Mouse (Mus musculus) kidney, adult 2 months (tissue): ENCODE results near the gene Hspb3. TPM values are rescaled to one million over a fixed set of nuclear protein-coding genes. Genes with fewer than 3 reads are reported as not detected.
A peak's percentile ranks its signal among the peaks of the same experiment; 100 is the strongest.

Experiments used
- DNase-seq: peaks from one replicate; pipeline ENCODE4 v3.0.0; 2021
- H3K27ac ChIP-seq: fragments of 200-500 bp; 2 replicates; pipeline ENCODE4 v1.5.1; 2012; ENCODE audit warnings: low read depth, low read length, control low read depth, inconsistent platforms; ENCODE audit not compliant: insufficient read depth
- H3K27me3 ChIP-seq: fragments of 200-500 bp; replicated peaks from 2 replicates; pipeline ENCODE4 v1.6.1; 2012; ENCODE audit warnings: mild to moderate bottlenecking, moderate library complexity, low read length, inconsistent platforms; ENCODE audit not compliant: control insufficient read depth, insufficient read depth
- H3K36me3 ChIP-seq: fragments of 200-500 bp; 2 replicates; pipeline ENCODE4 v1.6.1; 2012; ENCODE audit warnings: mild to moderate bottlenecking, moderate library complexity, low read length, inconsistent platforms; ENCODE audit not compliant: control insufficient read depth, insufficient read depth
- H3K4me1 ChIP-seq: fragments of 200-500 bp; 2 replicates; pipeline ENCODE4 v1.6.1; 2011; ENCODE audit warnings: low read length; ENCODE audit not compliant: control insufficient read depth, insufficient read depth
- H3K4me3 ChIP-seq: fragments of 200-500 bp; 2 replicates; pipeline ENCODE4 v1.5.1; 2011; ENCODE audit warnings: mild to moderate bottlenecking, low read depth, low read length, control low read depth; ENCODE audit not compliant: insufficient read depth
- CTCF ChIP-seq: fragments of 200-500 bp; conservative IDR thresholded peaks from 2 replicates; pipeline ENCODE4 v1.5.1; 2011; ENCODE audit warnings: low read depth, mild to moderate bottlenecking, control low read depth, low read length, moderate library complexity, mixed read lengths; ENCODE audit not compliant: insufficient read depth, insufficient read length
- POLR2A ChIP-seq: fragments of 200-500 bp; IDR thresholded peaks from one replicate; pipeline ENCODE4 v1.6.1; 2011; ENCODE audit warnings: low read depth, low read length, control low read depth
- WGBS: fragments of 180-500 bp; shearing (Covaris S2); methylation state at CpG from one replicate; pipeline ENCODE4 v1.1.7; 2018; 5-methylcytosine and 5-hydroxymethylcytosine counted together
- polyA plus RNA-seq: library from polyadenylated mRNA; depleted of rRNA; stranded (reverse); fragments of >200 nt; gene quantifications from 2 replicates; pipeline ENCODE4 v1.2.3, GENCODE M21; 2012; rRNA removed

The Hspb3 gene
- 0.55 TPM in 1 of 2 replicates, not detected in the other for polyA plus RNA-seq

DNA sequence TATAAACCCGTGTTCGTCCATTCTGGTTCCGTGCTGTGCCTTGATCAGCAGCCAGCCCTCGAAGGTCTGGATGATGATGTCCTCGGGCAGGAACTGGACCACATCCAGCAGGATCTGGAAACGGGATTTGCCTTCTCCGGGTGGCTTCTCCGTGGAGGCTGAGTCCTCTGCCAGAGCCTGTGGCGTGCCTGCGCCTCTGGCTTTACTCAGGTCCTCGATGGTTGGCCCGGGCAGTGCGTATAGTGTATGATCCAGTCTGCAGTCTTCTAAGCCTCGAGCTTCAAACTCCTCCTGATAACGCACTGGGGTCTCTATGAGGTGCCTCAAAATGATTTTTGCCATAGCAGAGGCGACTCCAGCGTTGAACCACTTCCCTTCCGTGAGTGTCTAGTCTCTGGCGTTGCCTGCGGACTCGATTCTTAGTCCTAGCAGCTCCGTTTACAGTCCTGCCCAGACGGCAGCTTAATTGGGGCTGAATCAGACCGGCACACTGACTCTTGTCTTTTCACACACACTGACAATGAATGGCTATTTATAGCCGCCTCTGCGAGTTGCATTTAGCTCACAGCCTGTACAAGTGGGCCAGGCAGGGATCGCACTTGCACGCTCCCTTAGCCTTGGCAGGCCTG lies at the start of gene Hspb3:
Hspb3 (minus strand) TSS at position 526 of the 629 bp plus-strand sequence.
- Histone ChIP-seq H3K27me3 (no peaks in the 10 kb centered on the region), H3K36me3 (no peaks in the 10 kb centered on the region), H3K27ac (no peak within 1 kb of the TSS), H3K4me3 (no peak within 1 kb of the TSS), H3K4me1 (no peaks in the 10 kb centered on the region)
- no peak for TF ChIP-seq CTCF
- WGBS = 67% methylated on average over 28 of the region's 28 CpGs
- no peak for DNase-seq

- TF ChIP-seq CTCF = no peak
- no peak for TF ChIP-seq POLR2A
- WGBS = 87% methylated on average over 3 of the region's 3 CpGs
- no peaks in the 10 kb centered on the region; the same call in 1 of the 2 replicates for H3K4me1 ChIP-seq
These were observed 49.7 kb upstream of the Hspb3 start for GRCm38 (mm10) chr13:113713186-113713585.

DNA sequence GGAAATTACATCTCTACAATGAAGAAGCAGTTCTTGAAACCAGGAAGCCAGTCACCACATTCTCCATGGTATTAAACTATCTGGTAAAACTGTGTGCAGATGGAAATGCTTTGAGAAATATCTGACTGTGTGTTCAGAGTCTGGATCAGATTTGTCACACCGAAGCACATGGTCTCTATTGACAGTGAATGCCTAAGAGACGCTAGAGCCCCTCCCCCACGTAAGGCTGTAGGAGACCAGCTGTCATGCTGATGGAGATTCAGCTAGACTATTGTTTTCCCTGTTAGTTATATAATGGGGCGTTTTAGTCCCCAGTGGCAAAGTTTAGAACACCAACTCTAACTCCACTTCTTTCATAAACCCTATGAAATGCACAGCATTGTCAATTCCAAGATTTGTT lies 42.7 kb upstream of the Hspb3 start:
- H3K36me3 ChIP-seq = no peaks in the 10 kb centered on the region
- no peaks in the 10 kb centered on the region for H3K4me1 ChIP-seq
- H3K27ac ChIP-seq = no peak overlapping the region
- 55% methylated on average over 4 of the region's 4 CpGs for WGBS
- no peaks in the 10 kb centered on the region for H3K27me3 ChIP-seq
- no peak for TF ChIP-seq POLR2A
- TF ChIP-seq CTCF = no peak
- H3K4me3 ChIP-seq = no peak overlapping the region
- DNase-seq = no peak

More at GRCm38 (mm10) chr13:113713186-113713585, 49.7 kb upstream of the Hspb3 start:
- H3K4me3 ChIP-seq = no peak overlapping the region
- no peak for DNase-seq
- no peaks in the 10 kb centered on the region for H3K36me3 ChIP-seq
- no peaks in the 10 kb centered on the region for H3K27me3 ChIP-seq
- no peak overlapping the region for H3K27ac ChIP-seq

DNA sequence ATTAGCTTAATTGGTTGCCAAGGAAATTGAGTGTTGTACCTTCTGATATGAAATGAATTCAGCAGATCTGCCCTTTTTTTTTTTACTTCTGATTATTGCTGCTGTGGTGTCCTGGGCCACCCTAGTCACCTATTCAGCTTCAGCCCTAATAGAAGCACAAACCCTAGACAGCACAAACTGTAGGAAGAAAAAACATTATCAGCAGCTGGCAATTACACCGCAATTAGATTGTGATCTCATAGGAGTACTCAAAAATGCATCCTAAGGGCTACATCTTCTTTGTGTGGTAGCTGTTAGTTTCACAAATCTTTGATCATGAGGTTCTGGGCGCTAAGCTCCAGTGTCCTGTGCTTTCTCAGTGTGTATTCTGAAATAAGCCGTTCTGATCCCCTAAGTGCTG lies 37.7 kb upstream of the Hspb3 start:
- WGBS = 94% methylated on average over 3 of the region's 3 CpGs
- TF ChIP-seq CTCF (no peak), POLR2A (no peak)

GRCm38 (mm10) chr13:113699928-113700327 lies 36.5 kb upstream of the Hspb3 start:
- Histone ChIP-seq H3K36me3 (no peaks in the 10 kb centered on the region), H3K27me3 (no peaks in the 10 kb centered on the region; the same call in 1 of the 2 replicates), H3K4me1 (peaks cover 5% of the 10 kb centered on the region), H3K27ac (no peak overlapping the region), H3K4me3 (no peak overlapping the region)
- DNase-seq = no peak
- TF ChIP-seq CTCF = no peak
- TF ChIP-seq POLR2A = no peak
- WGBS = 94% methylated on average over 8 of the region's 8 CpGs

More for the DNA sequence above, 37.7 kb upstream of the Hspb3 start:
- Histone ChIP-seq H3K27ac (no peak overlapping the region), H3K36me3 (no peaks in the 10 kb centered on the region), H3K4me1 (peaks cover 5% of the 10 kb centered on the region), H3K4me3 (no peak overlapping the region), H3K27me3 (no peaks in the 10 kb centered on the region)
- DNase-seq = no peak

DNA sequence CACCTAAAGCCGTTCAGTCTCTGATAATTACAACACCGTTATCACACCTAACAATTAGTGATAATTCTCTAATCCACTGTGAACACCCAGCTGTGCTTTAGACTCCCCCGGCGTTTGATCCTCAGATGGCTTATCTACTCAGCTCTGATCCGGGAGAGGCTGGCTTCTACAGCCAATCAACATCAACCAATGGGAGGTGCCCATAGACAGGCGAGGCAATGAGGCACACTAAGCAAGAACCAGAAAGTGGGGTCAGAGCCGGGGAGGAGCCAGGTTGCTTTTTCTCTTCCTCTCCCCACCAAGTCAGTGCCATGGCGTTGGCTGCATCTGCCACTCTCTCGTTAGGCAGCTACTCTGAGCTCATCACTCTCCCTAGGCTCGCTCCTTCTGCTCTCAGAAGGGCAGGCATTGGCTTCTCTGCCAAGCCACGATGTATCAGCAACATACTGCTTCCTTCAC lies 36.0 kb upstream of the Hspb3 start:
- H3K27me3 ChIP-seq = no peaks in the 10 kb centered on the region; the same call in 1 of the 2 replicates
- H3K27ac ChIP-seq = no peak overlapping the region
- H3K36me3 ChIP-seq = no peaks in the 10 kb centered on the region
- no peak overlapping the region for H3K4me3 ChIP-seq
- DNase-seq = no peak
- TF ChIP-seq CTCF = no peak
- TF ChIP-seq POLR2A = no peak
- 80% methylated on average over 11 of the region's 11 CpGs for WGBS
- H3K4me1 ChIP-seq = peaks cover 5% of the 10 kb centered on the region

DNA sequence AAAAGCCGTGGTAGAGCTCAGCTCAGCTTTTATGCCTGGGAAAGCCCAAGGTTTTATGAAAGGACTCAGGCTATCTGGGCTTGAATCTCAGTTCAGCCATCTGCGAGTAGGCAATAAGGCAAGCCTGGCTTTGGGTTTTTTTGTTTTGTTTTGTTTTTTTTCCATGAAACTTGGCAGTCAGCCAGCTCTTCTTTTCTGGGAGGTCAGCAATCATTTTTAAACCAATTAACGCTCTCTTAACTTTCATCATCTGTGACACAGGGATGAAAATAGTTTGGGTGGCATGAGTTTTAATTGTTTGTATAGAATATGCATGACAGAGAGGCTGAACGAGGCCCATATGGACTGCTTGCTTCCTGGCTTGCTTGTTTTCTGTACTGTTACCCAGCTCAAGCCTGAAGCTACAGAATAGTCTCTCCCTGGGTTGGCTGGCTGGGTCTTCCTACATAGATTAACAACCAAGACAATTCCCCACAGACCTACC lies 33.4 kb upstream of the Hspb3 start:
- WGBS = 33% methylated on average over 4 of the region's 4 CpGs
- DNase-seq = peak; percentile 31
- H3K27ac ChIP-seq = no peak overlapping the region
- no peak for TF ChIP-seq POLR2A
- no peak for TF ChIP-seq CTCF
- peaks cover 5% of the 10 kb centered on the region for H3K4me1 ChIP-seq
- no peak overlapping the region for H3K4me3 ChIP-seq
- H3K36me3 ChIP-seq = no peaks in the 10 kb centered on the region
- H3K27me3 ChIP-seq = no peaks in the 10 kb centered on the region; the same call in 1 of the 2 replicates

- Histone ChIP-seq H3K4me3 (no peak overlapping the region), H3K4me1 (peaks cover 5% of the 10 kb centered on the region), H3K27me3 (no peaks in the 10 kb centered on the region; the same call in 1 of the 2 replicates), H3K27ac (no peak overlapping the region), H3K36me3 (no peaks in the 10 kb centered on the region)
- WGBS = 17% methylated on average over 6 of the region's 6 CpGs
- DNase-seq = peak; percentile 67
- TF ChIP-seq POLR2A (no peak), CTCF (peak; percentile 74)
These were observed 29.9 kb upstream of the Hspb3 start for GRCm38 (mm10) chr13:113693383-113693782.
